In the genomic region with DNA sequence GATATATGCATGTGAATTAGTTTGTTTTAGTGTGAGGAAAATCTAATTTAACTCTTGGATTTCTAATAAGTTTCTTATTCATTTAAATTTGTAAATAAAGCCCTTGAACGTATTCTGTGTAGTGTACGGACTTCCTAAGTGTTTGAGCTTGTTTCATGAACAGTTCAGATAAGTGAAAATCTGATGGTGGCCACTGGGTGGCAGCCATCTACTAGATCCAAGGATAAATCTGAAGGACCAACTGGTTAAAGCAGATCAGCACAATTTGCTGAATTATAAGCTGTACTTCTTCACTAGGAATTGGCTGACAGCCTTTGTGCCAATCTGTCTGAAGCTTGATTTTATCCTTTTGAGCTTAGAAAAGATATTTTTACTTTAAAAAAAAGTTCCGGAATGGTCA, we compare ENCODE assay signal across 8 mouse cellular contexts.
DNase-seq lines count a peak whose midpoint lies in the region; ATAC-seq lines count a peak whose summit lies in the region.

No protein-coding gene starts in this region.

- 0 out of 2 replicates have a peak, but pooled peaks have one; percentile 52 for ATAC-seq in hindbrain, embryonic 13.5 days (ENCODE audit: low FRiP score)
- 0 out of 2 replicates have a peak, but pooled peaks have one; percentile 52 for ATAC-seq in midbrain, embryonic 12.5 days (ENCODE audit: low FRiP score, low read depth)

- 73% methylated on average over 3 of the region's 3 CpGs for WGBS in hindbrain, embryonic 13.5 days
- 73% methylated on average over 3 of the region's 3 CpGs for WGBS in midbrain, embryonic 12.5 days

- no peaks in the 10 kb centered on the region for H3K9me3 ChIP-seq in hindbrain, embryonic 13.5 days
- no peaks in the 10 kb centered on the region for H3K9me3 ChIP-seq in midbrain, embryonic 12.5 days

- no peak overlapping the region for H3K27ac ChIP-seq in hindbrain, embryonic 13.5 days
- H3K27ac ChIP-seq in midbrain, embryonic 12.5 days (replicated peaks), result no peak overlapping the region

- DNase-seq in urinary bladder, postnatal 25 days (ENCODE audit: low spot score), result peak; percentile 15
- DNase-seq in urinary bladder, adult 2 months (ENCODE audit: low spot score), result no peak
- DNase-seq in brain, embryonic 18.5 days (ENCODE audit: low read depth, low spot score), result peak; percentile 70
- peak; percentile 3 for DNase-seq in fat pad, adult 2 months (ENCODE audit: extremely low read depth, low read depth, low spot score)
- peak; percentile 65 to 68 for DNase-seq in left cerebral cortex, adult 18-20 months (ENCODE audit: low spot score in 2 of 2)
- DNase-seq in urinary bladder, postnatal 36 days (ENCODE audit: low spot score in 2 of 2), result peak; percentile 42 to 48

- H3K4me3 ChIP-seq in hindbrain, embryonic 13.5 days, result no peak overlapping the region
- no peak overlapping the region for H3K4me3 ChIP-seq in midbrain, embryonic 12.5 days

- no peaks in the 10 kb centered on the region for H3K36me3 ChIP-seq in hindbrain, embryonic 13.5 days
- no peaks in the 10 kb centered on the region for H3K36me3 ChIP-seq in midbrain, embryonic 12.5 days

- H3K27me3 ChIP-seq in hindbrain, embryonic 13.5 days, result no peaks in the 10 kb centered on the region
- no peaks in the 10 kb centered on the region for H3K27me3 ChIP-seq in midbrain, embryonic 12.5 days

- no peaks in the 10 kb centered on the region for H3K4me1 ChIP-seq in hindbrain, embryonic 13.5 days (replicated peaks)
- H3K4me1 ChIP-seq in midbrain, embryonic 12.5 days, result no peaks in the 10 kb centered on the region

- H3K9ac ChIP-seq in hindbrain, embryonic 13.5 days, result no peak overlapping the region
- no peak overlapping the region for H3K9ac ChIP-seq in midbrain, embryonic 12.5 days (replicated peaks)

- H3K4me2 ChIP-seq in hindbrain, embryonic 13.5 days, result no peak overlapping the region
- no peak overlapping the region for H3K4me2 ChIP-seq in midbrain, embryonic 12.5 days (replicated peaks)
